ENCODE assay signal across 8 mouse cellular contexts in genomic region chr10:13500938-13501496, GRCm38 (mm10). TPM values are rescaled to one million over a fixed set of nuclear protein-coding genes. Genes with fewer than 3 reads are reported as not detected.
A peak's percentile ranks its signal among the peaks of the same experiment; 100 is the strongest.
DNase-seq lines count a peak whose midpoint lies in the region; ATAC-seq lines count a peak whose summit lies in the region.

No protein-coding gene starts in this region.

- H3K9ac ChIP-seq in hindbrain, embryonic 12.5 days = peak overlapping the region; percentile 70

- H3K27me3 ChIP-seq in hindbrain, embryonic 12.5 days = no peaks in the 10 kb centered on the region

- WGBS in hindbrain, embryonic 12.5 days = under 1% methylated on average over 30 of the region's 30 CpGs

- no peaks in the 10 kb centered on the region for H3K9me3 ChIP-seq in hindbrain, embryonic 12.5 days (replicated peaks)

- ATAC-seq in hindbrain, embryonic 12.5 days (ENCODE audit: low FRiP score) = peak; percentile 88

- peak overlapping the region; percentile 60 for H3K4me3 ChIP-seq in hindbrain, embryonic 12.5 days

- peak; percentile 89 for DNase-seq in NIH3T3 (ENCODE audit: low read depth)
- peak; percentile 81 to 84 for DNase-seq in cerebellum, postnatal 10 days
- peak; percentile 80 to 86 for DNase-seq in frontal cortex, postnatal 10 days (ENCODE audit: low spot score in 2 of 2)
- DNase-seq in layer of hippocampus, postnatal 14 days (ENCODE audit: low spot score in 2 of 2) = peak; percentile 89 to 90
- DNase-seq in lung, postnatal 14 days = peak; percentile 89
- peak; percentile 60 for DNase-seq in retina, adult 2 months (ENCODE audit: low read depth, low spot score)
- DNase-seq in thymus, postnatal 36 days = peak; percentile 84 to 90

- peaks cover 7% of the 10 kb centered on the region for H3K4me1 ChIP-seq in hindbrain, embryonic 12.5 days

- H3K4me2 ChIP-seq in hindbrain, embryonic 12.5 days (replicated peaks) = peak overlapping the region; percentile 84

- H3K27ac ChIP-seq in hindbrain, embryonic 12.5 days = no peak overlapping the region

- H3K36me3 ChIP-seq in hindbrain, embryonic 12.5 days = no peaks in the 10 kb centered on the region

RNA-seq across cellular contexts. Expression of gene Fuca2, which starts 1.7 kb away (rescaled TPM):
- polyA plus RNA-seq in hindbrain, embryonic 12.5 days (2016; fragmentation: Nextera tagmentation; extraction: Ambion mirVana) = 30.9 and 31.5 TPM in 2 replicates
- 10 to 100 TPM; 41.9 to 45.1 TPM for total RNA-seq in layer of hippocampus, postnatal 14 days (2021)

RNA-seq across cellular contexts. Expression of gene Phactr2, which starts 26.8 kb away (rescaled TPM):
- polyA plus RNA-seq in hindbrain, embryonic 12.5 days (2016; fragmentation: Nextera tagmentation; extraction: Ambion mirVana) = 14.5 and 16.0 TPM in 2 replicates
- total RNA-seq in layer of hippocampus, postnatal 14 days (2021) = 10 to 100 TPM; 26.3 to 28.1 TPM

RNA-seq across cellular contexts. Expression of gene Adat2, which starts 51.7 kb away (rescaled TPM):
- 2.9 and 3.8 TPM in 2 replicates for polyA plus RNA-seq in hindbrain, embryonic 12.5 days (2016; fragmentation: Nextera tagmentation; extraction: Ambion mirVana)
- total RNA-seq in layer of hippocampus, postnatal 14 days (2021) = 1 to 10 TPM; 7.5 to 8.2 TPM

RNA-seq across cellular contexts. Expression of gene Pex3, which starts 51.9 kb away (rescaled TPM):
- polyA plus RNA-seq in hindbrain, embryonic 12.5 days (2016; fragmentation: Nextera tagmentation; extraction: Ambion mirVana) = 24.2 and 25.8 TPM in 2 replicates
- total RNA-seq in layer of hippocampus, postnatal 14 days (2021) = 10 to 100 TPM; 23.8 to 24.8 TPM
